Mouse (Mus musculus): ENCODE results near the gene Stag2.

GRCm38 (mm10) chrX:42272713-42273112 lies 123.6 kb downstream of the Stag2 start:
- no peak for TF ChIP-seq POLR2A (IDR thresholded peaks at IDR 0.05; ENCODE audit: low read depth, low read length)
- no peak for TF ChIP-seq CTCF (IDR thresholded peaks at IDR 0.05; ENCODE audit: borderline replicate concordance, insufficient read depth, low read length)

Data from embryonic fibroblast, embryonic 13.5 days (primary cell).